8 mouse cellular contexts compared by ENCODE assay signal in the genomic region with DNA sequence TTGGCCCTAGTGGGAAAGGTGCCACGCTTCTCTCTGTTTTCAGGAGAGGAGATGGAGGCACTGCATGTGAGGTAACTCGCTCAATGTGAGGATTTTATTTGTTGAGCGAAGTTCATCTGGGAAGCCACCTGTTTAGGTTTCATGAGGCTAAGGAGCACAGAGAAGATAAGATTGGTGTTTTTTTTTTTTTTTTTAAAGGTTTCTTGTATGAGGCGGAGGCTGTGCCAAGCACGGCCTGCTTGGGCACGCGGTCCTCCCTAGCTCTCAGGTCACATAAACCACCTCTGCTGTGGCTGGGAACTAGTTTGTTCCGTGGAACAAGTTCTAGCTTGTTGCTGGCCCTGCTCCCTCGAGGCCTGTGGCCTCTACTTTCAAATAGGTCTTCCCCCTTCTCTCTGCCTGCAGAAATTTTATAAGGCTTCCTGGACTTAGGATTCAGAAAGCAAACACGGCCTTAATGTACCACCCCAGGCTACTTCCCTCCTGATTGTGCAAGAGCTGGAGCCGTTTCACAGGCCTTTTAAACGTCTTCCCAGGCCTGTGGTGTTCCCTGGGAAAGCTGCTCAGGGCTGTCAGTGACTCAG. TPM values are rescaled to one million over a fixed set of nuclear protein-coding genes. Genes with fewer than 3 reads are reported as not detected.
DNase-seq lines count a peak whose midpoint lies in the region; ATAC-seq lines count a peak whose summit lies in the region.

No protein-coding gene starts in this region.

- intact Hi-C loops in left cerebral cortex, postnatal 14 days (cut with DNase I) = no loop called here

- peaks cover 70% of the 10 kb centered on the region for H3K4me1 ChIP-seq in liver, embryonic 13.5 days (replicated peaks)

- ATAC-seq in liver, embryonic 13.5 days (ENCODE audit: low read depth) = peak; percentile 50

- peak overlapping the region; percentile 87 for H3K27ac ChIP-seq in liver, embryonic 13.5 days

- no peaks in the 10 kb centered on the region for H3K9me3 ChIP-seq in liver, embryonic 13.5 days (replicated peaks)

- H3K27me3 ChIP-seq in liver, embryonic 13.5 days = no peaks in the 10 kb centered on the region

- 39% methylated on average over 12 of the region's 12 CpGs for WGBS in liver, embryonic 13.5 days (ENCODE audit: insufficient replicate concordance)

- H3K4me2 ChIP-seq in liver, embryonic 13.5 days = no peak overlapping the region

- peak overlapping the region; percentile 31 for H3K9ac ChIP-seq in liver, embryonic 13.5 days

- no peak overlapping the region for H3K4me3 ChIP-seq in liver, embryonic 13.5 days (replicated peaks)

- DNase-seq in adrenal gland, adult 2 months = peak; percentile 16
- DNase-seq in adrenal gland, adult 18-20 months (ENCODE audit: low spot score in 2 of 2) = no peak
- peak; percentile 24 for DNase-seq in thymus, postnatal 0 days (ENCODE audit: low spot score)
- DNase-seq in thymus, postnatal 10 days (ENCODE audit: low spot score in 2 of 2) = no peak
- peak; percentile 15 for DNase-seq in liver, embryonic 13.5 days
- DNase-seq in left cerebral cortex, postnatal 14 days (ENCODE audit: low spot score in 2 of 2) = no peak
- no peak for DNase-seq in layer of hippocampus, adult 8-10 months (ENCODE audit: low spot score in 2 of 2)
- DNase-seq in embryo, embryonic 10.5 days (ENCODE audit: low spot score) = no peak

- H3K36me3 ChIP-seq in liver, embryonic 13.5 days = no peaks in the 10 kb centered on the region

RNA-seq across cellular contexts. Expression of a gene that starts 2.6 kb away (rescaled TPM):
- total RNA-seq in adrenal gland, adult 2 months (2021) = 100 to 1,000 TPM in 1 of 2 experiments, 10 to 100 TPM in 1; 75.5 to 102 TPM
- polyA plus RNA-seq in adrenal gland, adult 2 months (2012; rRNA removed) = 2.5 and 2.6 TPM in 2 replicates
- 10 to 100 TPM; 69.6 to 91.1 TPM for total RNA-seq in adrenal gland, adult 18-20 months (2021)
- 156 and 182 TPM in 2 replicates for polyA plus RNA-seq in thymus, postnatal 0 days (2015; fragmentation: Nextera tagmentation; extraction: Ambion mirVana)
- polyA plus RNA-seq in liver, embryonic 13.5 days (2015; fragmentation: Nextera tagmentation; extraction: Ambion mirVana) = 19.3 and 23.4 TPM in 2 replicates
- 100 to 1,000 TPM; 102 to 105 TPM for total RNA-seq in left cerebral cortex, postnatal 14 days (2021)
- 100 to 1,000 TPM; 101 to 108 (median 106) TPM for total RNA-seq in layer of hippocampus, adult 8-10 months (2022)

RNA-seq across cellular contexts. Expression of a gene that starts 49.5 kb away (rescaled TPM):
- 10 to 100 TPM; 46.0 to 54.5 TPM for total RNA-seq in adrenal gland, adult 2 months (2021)
- polyA plus RNA-seq in adrenal gland, adult 2 months (2012; rRNA removed) = 3.1 and 5.0 TPM in 2 replicates
- 10 to 100 TPM; 40.3 to 48.7 TPM for total RNA-seq in adrenal gland, adult 18-20 months (2021)
- 26.1 and 29.8 TPM in 2 replicates for polyA plus RNA-seq in thymus, postnatal 0 days (2015; fragmentation: Nextera tagmentation; extraction: Ambion mirVana)
- 17.1 and 23.4 TPM in 2 replicates for polyA plus RNA-seq in liver, embryonic 13.5 days (2015; fragmentation: Nextera tagmentation; extraction: Ambion mirVana)
- 10 to 100 TPM; 49.1 to 52.4 TPM for total RNA-seq in left cerebral cortex, postnatal 14 days (2021)
- total RNA-seq in layer of hippocampus, adult 8-10 months (2022) = 10 to 100 TPM; 46.4 to 55.0 (median 50.5) TPM

RNA-seq across cellular contexts. Expression of a gene that starts 49.8 kb away (rescaled TPM):
- 10 to 100 TPM; 25.6 to 30.8 TPM for total RNA-seq in adrenal gland, adult 2 months (2021)
- polyA plus RNA-seq in adrenal gland, adult 2 months (2012; rRNA removed) = 1.3 and 2.9 TPM in 2 replicates
- total RNA-seq in adrenal gland, adult 18-20 months (2021) = 10 to 100 TPM; 21.0 to 27.3 TPM
- 136 and 139 TPM in 2 replicates for polyA plus RNA-seq in thymus, postnatal 0 days (2015; fragmentation: Nextera tagmentation; extraction: Ambion mirVana)
- polyA plus RNA-seq in liver, embryonic 13.5 days (2015; fragmentation: Nextera tagmentation; extraction: Ambion mirVana) = 58.6 and 66.2 TPM in 2 replicates
- 10 to 100 TPM; 73.0 to 75.9 TPM for total RNA-seq in left cerebral cortex, postnatal 14 days (2021)
- total RNA-seq in layer of hippocampus, adult 8-10 months (2022) = 10 to 100 TPM; 46.0 to 51.1 (median 49.1) TPM

Comparison
In these comparisons a context has a peak if more than half of its experiments do, and no peak if none do; other contexts are left out.
1. DNase-seq: peak in adrenal gland, adult 2 months (single experiment), thymus, postnatal 0 days (single experiment) and liver, embryonic 13.5 days (single experiment); none in adrenal gland, adult 18-20 months (0 of 2), thymus, postnatal 10 days (0 of 2), left cerebral cortex, postnatal 14 days (0 of 2), layer of hippocampus, adult 8-10 months (0 of 2) and embryo, embryonic 10.5 days (single experiment).